Mouse (Mus musculus): Measurements from ENCODE around the gene Lrrc20. TPM values are rescaled to one million over a fixed set of nuclear protein-coding genes. Genes with fewer than 3 reads are reported as not detected.

Gene Lrrc20
- polyA plus RNA-seq, 2 experiments from 2014 or later, result 5.8 to 9.1 TPM

GRCm38 (mm10) chr10:61517296-61518071 is 41.9 kb downstream of the Lrrc20 start:
- no peak for ATAC-seq

GRCm38 (mm10) chr10:61518320-61518719 is 42.7 kb downstream of the Lrrc20 start:
- no peak for ATAC-seq

- ATAC-seq, result no peak
Observed at GRCm38 (mm10) chr10:61519491-61519890, 43.9 kb downstream of the Lrrc20 start.

- no peak for ATAC-seq
Observed at GRCm38 (mm10) chr10:61520714-61521113, 45.1 kb downstream of the Lrrc20 start.

- ATAC-seq, result no peak
Observed at GRCm38 (mm10) chr10:61530936-61531335, 55.3 kb downstream of the Lrrc20 start.

- no peak for ATAC-seq
Observed at GRCm38 (mm10) chr10:61533285-61533684, 57.7 kb downstream of the Lrrc20 start.

- ATAC-seq, result peak; percentile 28
Observed at GRCm38 (mm10) chr10:61534371-61535101, 58.9 kb downstream of the Lrrc20 start.

- no peak for ATAC-seq
Observed at GRCm38 (mm10) chr10:61535441-61535840, 59.8 kb downstream of the Lrrc20 start.

- peak; percentile 70 for ATAC-seq
Observed at GRCm38 (mm10) chr10:61536130-61537035, 60.8 kb downstream of the Lrrc20 start.

- no peak for ATAC-seq
Observed at GRCm38 (mm10) chr10:61537036-61537380, 61.4 kb downstream of the Lrrc20 start.

- ATAC-seq, result no peak
Observed at GRCm38 (mm10) chr10:61538446-61538845, 62.8 kb downstream of the Lrrc20 start.

GRCm38 (mm10) chr10:61544127-61544862 is 68.7 kb downstream of the Lrrc20 start:
- no peak for ATAC-seq

GRCm38 (mm10) chr10:61544863-61545240 is 69.3 kb downstream of the Lrrc20 start:
- no peak for ATAC-seq

- ATAC-seq, result no peak
Observed at GRCm38 (mm10) chr10:61550106-61550505, 74.5 kb downstream of the Lrrc20 start.

GRCm38 (mm10) chr10:61555155-61555554 is 79.6 kb downstream of the Lrrc20 start:
- no peak for ATAC-seq

- no peak for ATAC-seq
Observed at GRCm38 (mm10) chr10:61558631-61559030, 83.0 kb downstream of the Lrrc20 start.

- ATAC-seq, result peak; percentile 93
Observed at GRCm38 (mm10) chr10:61559544-61559943, 83.9 kb downstream of the Lrrc20 start.

- no peak for ATAC-seq
Observed at GRCm38 (mm10) chr10:61563550-61563949, 87.9 kb downstream of the Lrrc20 start.

- ATAC-seq, result no peak
Observed at GRCm38 (mm10) chr10:61564408-61564807, 88.8 kb downstream of the Lrrc20 start.

GRCm38 (mm10) chr10:61570181-61570580 is 94.6 kb downstream of the Lrrc20 start:
- ATAC-seq, result no peak

- ATAC-seq, result no peak
Observed at GRCm38 (mm10) chr10:61572126-61572525, 96.5 kb downstream of the Lrrc20 start.

- no peak for ATAC-seq
Observed at GRCm38 (mm10) chr10:61576120-61576767, 100.6 kb downstream of the Lrrc20 start.

Measured in CD4-positive, CD25-positive, alpha-beta regulatory T cell, adult 4 months (primary cell).